Mouse (Mus musculus): Measurements from ENCODE around the gene Zfhx3. TPM values are rescaled to one million over a fixed set of nuclear protein-coding genes. Genes with fewer than 3 reads are reported as not detected.

Zfhx3 gene
- total RNA-seq, 2 experiments from 2014 or later = 4.3 to 4.6 TPM

GRCm38 (mm10) chr8:108583261-108583660 is 640.8 kb downstream of the Zfhx3 start:
- TF ChIP-seq CTCF (conservative IDR thresholded peaks at IDR 0.05) = no peak
- Histone ChIP-seq H3K4me3 (no peak overlapping the region), H3K27ac (no peak overlapping the region)
- DNase-seq (ENCODE audit: low spot score in 2 of 2) = no peak

DNA sequence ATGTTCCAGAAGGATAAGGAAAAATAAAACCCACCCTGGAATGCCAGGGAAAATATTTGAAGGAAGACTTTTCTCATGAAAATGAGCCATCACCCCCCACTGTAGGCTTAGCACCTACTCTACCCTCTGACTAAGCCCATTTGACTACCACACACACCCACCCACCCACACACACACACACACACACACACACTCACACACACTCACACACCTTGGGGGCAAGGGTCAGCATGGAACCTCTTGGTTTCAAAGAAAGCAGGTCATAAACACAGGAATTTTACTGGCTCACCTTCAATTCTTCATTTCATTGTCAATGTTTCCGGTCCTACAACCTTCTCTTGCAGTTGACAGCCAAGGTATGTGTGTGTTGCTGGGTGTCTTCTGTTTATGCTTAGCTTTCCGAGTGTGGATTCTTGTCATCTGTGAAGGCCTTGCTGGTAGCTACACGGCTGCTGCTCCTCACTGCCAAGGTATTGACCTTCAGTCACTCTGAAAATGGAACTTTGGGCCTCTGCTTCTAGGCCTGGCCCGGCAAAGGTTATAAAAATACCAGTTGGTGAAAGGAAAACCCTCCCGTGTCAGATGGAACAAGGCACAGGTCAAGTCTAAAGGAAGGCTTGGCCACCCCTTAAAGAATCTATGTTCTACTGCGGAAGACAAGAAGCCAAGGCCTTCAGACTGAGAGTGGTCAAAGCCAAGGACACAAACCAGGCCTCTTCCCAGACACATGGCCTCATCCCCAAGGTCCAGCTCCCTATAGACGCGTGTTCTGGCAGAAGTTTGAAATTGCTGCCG is 641.6 kb downstream of the Zfhx3 start:
- DNase-seq (ENCODE audit: low spot score in 2 of 2) = no peak
- Histone ChIP-seq H3K27ac (no peak overlapping the region), H3K4me3 (no peak overlapping the region)
- TF ChIP-seq CTCF (conservative IDR thresholded peaks at IDR 0.05) = no peak

DNA sequence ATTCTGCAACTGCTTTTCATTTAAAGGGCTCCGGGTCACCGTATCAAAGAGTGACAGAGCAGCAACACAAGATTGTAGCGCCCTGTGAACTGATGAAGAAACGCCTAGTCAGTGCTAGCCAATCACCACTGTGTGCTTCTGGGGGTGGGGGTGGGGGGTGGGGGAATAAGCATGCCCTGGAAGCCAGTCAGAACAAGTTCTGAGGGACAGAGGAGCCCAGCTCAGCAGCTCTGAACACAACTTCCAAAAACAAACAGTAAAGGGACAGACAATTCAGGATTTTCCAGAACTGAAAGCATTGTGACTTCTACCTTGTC is 642.2 kb downstream of the Zfhx3 start:
- DNase-seq (ENCODE audit: low spot score in 2 of 2) = no peak
- no peak overlapping the region for H3K27ac ChIP-seq
- no peak for TF ChIP-seq CTCF (conservative IDR thresholded peaks at IDR 0.05)
- H3K4me3 ChIP-seq = no peak overlapping the region

- TF ChIP-seq CTCF (conservative IDR thresholded peaks at IDR 0.05) = no peak
- no peak for DNase-seq (ENCODE audit: low spot score in 2 of 2)
- Histone ChIP-seq H3K4me3 (no peak overlapping the region), H3K27ac (no peak overlapping the region)
Observed at GRCm38 (mm10) chr8:108591037-108591436, 648.6 kb downstream of the Zfhx3 start.

- no peak for DNase-seq (ENCODE audit: low spot score in 2 of 2)
- TF ChIP-seq CTCF (conservative IDR thresholded peaks at IDR 0.05) = no peak
- no peak overlapping the region for H3K4me3 ChIP-seq
- H3K27ac ChIP-seq = no peak overlapping the region
Observed at GRCm38 (mm10) chr8:108592028-108592724, 649.7 kb downstream of the Zfhx3 start.

DNA sequence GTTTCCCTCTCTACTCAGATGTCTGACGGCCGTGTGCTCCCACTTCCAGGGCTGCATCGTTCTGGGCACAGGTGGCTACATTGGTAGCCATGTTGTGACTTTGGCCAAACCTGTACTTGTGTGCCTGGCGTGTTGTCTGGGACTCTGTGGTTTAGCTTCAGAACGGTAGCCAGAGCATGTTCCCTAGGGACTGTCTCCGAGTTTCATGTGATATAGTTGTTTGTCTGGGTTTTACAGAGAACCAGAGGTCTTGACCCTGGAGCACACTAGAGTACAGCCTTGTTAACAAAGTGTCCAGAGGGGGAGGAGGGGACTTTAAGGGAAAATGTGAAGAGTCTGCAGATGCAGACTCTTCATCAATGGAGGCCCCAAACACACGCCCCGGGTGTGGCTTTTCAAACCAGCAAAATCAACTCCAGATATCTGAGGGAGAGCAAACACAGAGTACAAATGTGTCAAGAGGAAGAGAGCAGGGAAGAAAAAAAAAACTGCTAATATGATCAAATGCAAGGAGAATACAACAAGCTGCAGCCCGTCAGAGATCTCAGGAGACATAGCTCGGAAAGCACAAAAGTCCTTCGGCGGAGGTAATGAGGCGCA is 650.6 kb downstream of the Zfhx3 start:
- Histone ChIP-seq H3K4me3 (no peak overlapping the region), H3K27ac (no peak overlapping the region)
- no peak for TF ChIP-seq CTCF (conservative IDR thresholded peaks at IDR 0.05)
- no peak for DNase-seq (ENCODE audit: low spot score in 2 of 2)

GRCm38 (mm10) chr8:108593891-108594290 is 651.4 kb downstream of the Zfhx3 start:
- Histone ChIP-seq H3K4me3 (no peak overlapping the region), H3K27ac (no peak overlapping the region)
- DNase-seq (ENCODE audit: low spot score in 2 of 2) = no peak
- no peak for TF ChIP-seq CTCF (conservative IDR thresholded peaks at IDR 0.05)

DNA sequence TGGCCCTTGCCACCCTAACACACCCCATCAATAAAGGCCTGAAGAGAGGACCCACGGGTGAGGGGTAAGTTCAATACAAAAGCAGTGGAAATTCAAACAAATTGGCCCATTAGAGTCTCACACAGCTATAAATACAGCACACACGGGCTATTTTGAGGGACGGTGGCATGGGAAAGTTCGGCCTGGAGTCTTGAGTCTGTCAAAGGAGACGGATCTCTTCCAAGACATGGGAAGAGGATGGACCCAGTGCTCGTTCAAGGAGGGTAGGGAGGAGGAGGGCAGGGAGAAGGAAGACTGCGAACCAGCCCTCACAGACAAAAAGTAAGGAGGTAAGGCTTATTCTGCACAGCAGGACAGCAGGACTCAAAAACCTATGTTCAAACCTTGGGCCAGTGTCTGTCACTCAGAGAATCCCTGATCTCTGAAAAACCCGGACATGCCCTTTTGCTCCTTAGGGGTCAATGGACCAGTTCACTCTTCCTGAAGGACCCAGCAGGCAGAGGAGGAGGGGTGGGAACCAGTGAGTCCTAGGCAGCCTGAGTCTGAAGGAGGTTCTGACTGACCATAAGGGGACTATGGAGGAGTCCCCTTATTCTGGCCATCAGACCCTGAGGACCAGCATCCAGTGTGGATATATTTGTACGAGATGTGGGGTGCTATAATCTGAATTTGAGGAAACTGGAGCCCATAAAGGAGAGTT is 652.1 kb downstream of the Zfhx3 start:
- no peak overlapping the region for H3K27ac ChIP-seq
- TF ChIP-seq CTCF (conservative IDR thresholded peaks at IDR 0.05) = no peak
- H3K4me3 ChIP-seq = no peak overlapping the region
- no peak for DNase-seq (ENCODE audit: low spot score in 2 of 2)

DNA sequence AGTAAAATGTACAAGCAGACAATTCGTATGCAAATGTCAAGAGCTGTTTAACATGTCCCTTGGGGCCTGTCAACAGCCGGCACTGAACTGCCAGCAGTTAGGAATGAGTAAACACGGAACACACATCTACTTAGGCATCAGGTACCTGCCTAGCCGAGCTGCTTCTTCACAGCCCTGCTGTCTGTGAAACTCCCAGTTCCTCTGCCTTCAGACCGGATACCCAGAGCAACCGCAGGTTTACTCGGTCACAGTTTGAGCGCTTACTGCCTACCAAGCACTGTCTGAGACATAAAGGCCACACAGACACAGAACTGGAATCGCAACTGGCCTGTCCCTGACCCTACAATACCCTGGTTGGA is 652.6 kb downstream of the Zfhx3 start:
- H3K27ac ChIP-seq = no peak overlapping the region
- H3K4me3 ChIP-seq = no peak overlapping the region
- no peak for TF ChIP-seq CTCF (conservative IDR thresholded peaks at IDR 0.05)
- DNase-seq (ENCODE audit: low spot score in 2 of 2) = no peak

GRCm38 (mm10) chr8:108595721-108596495 is 653.5 kb downstream of the Zfhx3 start:
- no peak for TF ChIP-seq CTCF (conservative IDR thresholded peaks at IDR 0.05)
- DNase-seq (ENCODE audit: low spot score in 2 of 2) = no peak
- H3K27ac ChIP-seq = 0 out of 2 replicates have a peak overlapping the region, but pooled peaks have one; percentile 32
- no peak overlapping the region for H3K4me3 ChIP-seq

- Histone ChIP-seq H3K4me3 (no peak overlapping the region), H3K27ac (no peak overlapping the region)
- no peak for DNase-seq (ENCODE audit: low spot score in 2 of 2)
- TF ChIP-seq CTCF (conservative IDR thresholded peaks at IDR 0.05) = no peak
Observed at GRCm38 (mm10) chr8:108599003-108599402, 656.6 kb downstream of the Zfhx3 start.

DNA sequence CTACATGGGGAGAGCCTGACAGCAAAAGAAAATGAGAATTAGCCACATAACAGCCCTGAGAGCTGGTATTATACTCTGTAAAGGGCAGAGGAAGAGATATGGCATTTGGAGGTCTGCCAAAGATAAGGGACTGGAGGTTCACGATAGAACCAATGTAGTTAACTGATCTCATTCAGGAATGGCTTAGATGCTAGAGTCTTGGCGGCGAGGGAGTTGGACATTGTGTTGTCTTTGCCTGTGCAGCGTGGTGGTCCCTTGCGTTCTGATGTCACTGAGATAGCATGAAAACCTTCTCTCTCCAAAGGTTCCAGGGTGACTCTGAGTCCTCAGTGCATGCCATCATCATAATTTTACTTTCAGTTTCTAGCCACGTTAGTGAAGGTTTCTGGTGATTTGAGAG is 657.1 kb downstream of the Zfhx3 start:
- H3K27ac ChIP-seq = no peak overlapping the region
- no peak for TF ChIP-seq CTCF (conservative IDR thresholded peaks at IDR 0.05)
- no peak for DNase-seq (ENCODE audit: low spot score in 2 of 2)
- H3K4me3 ChIP-seq = no peak overlapping the region

Measured in layer of hippocampus, adult 2 months (tissue).